ENCODE assay signal across 27 mouse cellular contexts in the genomic region with DNA sequence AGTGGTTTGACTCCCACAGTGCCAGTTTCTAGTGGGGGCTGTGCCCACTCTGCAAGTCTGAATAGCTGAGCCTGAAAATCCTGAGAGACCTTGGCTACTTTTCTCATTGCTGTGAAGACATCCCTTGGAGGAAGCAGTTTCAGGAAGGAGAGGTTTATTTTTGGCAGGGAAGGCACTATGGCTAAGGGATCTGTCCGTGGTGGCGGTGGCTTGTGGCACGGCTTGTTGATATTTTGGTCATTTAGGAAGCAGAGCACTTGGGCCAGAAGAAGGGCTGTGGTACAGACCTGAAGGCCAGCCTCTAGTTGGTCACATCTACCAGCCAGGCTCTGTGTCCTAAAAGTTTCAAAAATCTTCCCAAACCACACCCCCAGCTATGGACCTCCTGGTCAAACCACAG.
"Had no signal": no experiment of that assay in that cellular context is flagged by ENCODE, and none has a peak within 500 bp of the region (broad histone marks: within the 10 kb centered on the region; RNA-seq: fewer than 3 reads in every experiment).

No protein-coding gene starts in this region.

- ATAC-seq: forebrain, embryonic 13.5 days; forebrain, embryonic 14.5 days; forebrain, embryonic 15.5 days; forebrain, embryonic 16.5 days; forebrain, postnatal 0 days had no signal

- H3K36me3 ChIP-seq: embryonic facial prominence, embryonic 10.5 days; embryonic facial prominence, embryonic 12.5 days; embryonic facial prominence, embryonic 13.5 days; embryonic facial prominence, embryonic 15.5 days; forebrain, embryonic 10.5 days; forebrain, embryonic 12.5 days; forebrain, embryonic 15.5 days had no signal

- H3K27me3 ChIP-seq: embryonic facial prominence, embryonic 12.5 days; embryonic facial prominence, embryonic 13.5 days; embryonic facial prominence, embryonic 15.5 days; forebrain, embryonic 12.5 days; forebrain, embryonic 13.5 days; forebrain, embryonic 15.5 days had no signal

- H3K4me3 ChIP-seq: embryonic facial prominence, embryonic 10.5 days; embryonic facial prominence, embryonic 12.5 days; embryonic facial prominence, embryonic 13.5 days; embryonic facial prominence, embryonic 15.5 days; erythroblast, embryonic 14.5 days; forebrain, embryonic 10.5 days; forebrain, embryonic 12.5 days; forebrain, embryonic 13.5 days; forebrain, embryonic 15.5 days; gastrocnemius, adult 2 months; heart, adult 2 months had no signal

- DNase-seq: cerebellum, adult 8-10 months; cerebellum, adult 9-10 months; cerebellum, adult 9-11 months; cerebellum, postnatal 10 days; cerebellum, postnatal 14 days; cerebellum, postnatal 25 days; cerebellum, postnatal 36 days; embryo, embryonic 11 days; forebrain, postnatal 0 days; gastrocnemius, adult 2 months; gastrocnemius, postnatal 10 days; gastrocnemius, postnatal 14 days; gastrocnemius, postnatal 25 days; gastrocnemius, postnatal 36 days; heart, adult 18-20 months; heart, adult 2 months had no signal

- H3K4me2 ChIP-seq: embryonic facial prominence, embryonic 12.5 days; embryonic facial prominence, embryonic 13.5 days; embryonic facial prominence, embryonic 15.5 days; forebrain, embryonic 12.5 days; forebrain, embryonic 13.5 days; forebrain, embryonic 15.5 days had no signal
